Mouse (Mus musculus) ES-Bruce4 (cell line): ENCODE results near the gene Rev3l. TPM values are rescaled to one million over a fixed set of nuclear protein-coding genes. Genes with fewer than 3 reads are reported as not detected.

ENCODE experiments used
- H3K27ac ChIP-seq: 2 replicates; pipeline ENCODE4 v1.5.1; 2012; ENCODE audit warnings: low read length, inconsistent platforms; ENCODE audit not compliant: insufficient read depth
- H3K27me3 ChIP-seq: 2 replicates; pipeline ENCODE4 v1.6.1; 2012; ENCODE audit warnings: mild to moderate bottlenecking, low read length, inconsistent platforms; ENCODE audit not compliant: control insufficient read depth, poor library complexity, insufficient read depth, severe bottlenecking
- H3K36me3 ChIP-seq: 2 replicates; pipeline ENCODE4 v1.6.1; 2012; ENCODE audit warnings: inconsistent platforms, mild to moderate bottlenecking, low read length, moderate library complexity; ENCODE audit not compliant: control insufficient read depth, poor library complexity, insufficient read depth, severe bottlenecking
- H3K4me1 ChIP-seq: one replicate; pipeline ENCODE4 v1.8.1; 2011; ENCODE audit warnings: low read length; ENCODE audit not compliant: control insufficient read depth, insufficient read depth
- H3K4me3 ChIP-seq: 2 replicates; pipeline ENCODE4 v1.5.1; 2011; ENCODE audit warnings: low read depth, mild to moderate bottlenecking, low read length
- H3K9ac ChIP-seq: 2 replicates; pipeline ENCODE4 v1.6.1; 2012; ENCODE audit warnings: low read depth, mild to moderate bottlenecking, inconsistent platforms; ENCODE audit not compliant: poor library complexity, severe bottlenecking
- H3K9me3 ChIP-seq: replicated peaks from 2 replicates; pipeline ENCODE4 v1.6.1; 2012; ENCODE audit warnings: mild to moderate bottlenecking, low read length, inconsistent platforms; ENCODE audit not compliant: control insufficient read depth, poor library complexity, insufficient read depth, severe bottlenecking
- CTCF ChIP-seq: IDR thresholded peaks from one replicate; pipeline ENCODE4 v1.8.1; 2011; ENCODE audit warnings: low read depth, low read length
- EP300 ChIP-seq: IDR thresholded peaks from 2 replicates; pipeline ENCODE4 v1.6.1; 2011; ENCODE audit warnings: low read depth, low read length; ENCODE audit not compliant: insufficient read depth
- POLR2A ChIP-seq: IDR thresholded peaks from one replicate; pipeline ENCODE4 v1.8.1; 2011; ENCODE audit warnings: low read length; ENCODE audit not compliant: insufficient read depth
- polyA plus RNA-seq: library from polyadenylated mRNA; stranded (reverse); fragments of >200 nt; gene quantifications from 2 replicates; pipeline ENCODE4 v1.2.4, GENCODE M21; 2011; ENCODE audit warnings: low read depth; ENCODE audit not compliant: missing spikeins, insufficient read depth, insufficient read length

Gene Rev3l
- polyA plus RNA-seq, 1 experiment: 36.9 TPM

DNA sequence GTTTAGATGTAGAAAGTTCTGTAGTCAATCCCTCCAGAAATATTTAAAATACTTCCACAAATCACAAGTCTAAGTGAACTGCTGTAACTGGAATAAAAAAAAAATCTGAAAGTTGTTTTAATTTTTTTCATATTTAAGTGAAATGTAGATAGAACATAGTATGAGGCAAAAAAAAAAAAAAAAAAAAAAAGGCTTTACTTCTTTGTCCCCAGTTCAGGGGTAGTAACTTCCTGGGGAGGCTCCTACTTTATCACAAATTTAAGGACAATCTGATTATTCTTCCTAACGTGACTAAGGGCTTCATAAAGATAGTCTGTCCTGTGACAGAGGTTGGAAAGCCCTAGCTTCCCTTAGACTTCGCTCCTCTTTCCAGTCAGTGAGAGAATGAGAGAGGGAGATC is 39.8 kb upstream of the Rev3l start:
- Histone ChIP-seq H3K4me3 (no peak overlapping the region), H3K4me1 (no peaks in the 10 kb centered on the region), H3K9me3 (no peaks in the 10 kb centered on the region), H3K9ac (no peak overlapping the region), H3K36me3 (no peaks in the 10 kb centered on the region), H3K27ac (no peak overlapping the region), H3K27me3 (no peaks in the 10 kb centered on the region)
- no peak for TF ChIP-seq EP300
- no peak for TF ChIP-seq POLR2A
- TF ChIP-seq CTCF: no peak

DNA sequence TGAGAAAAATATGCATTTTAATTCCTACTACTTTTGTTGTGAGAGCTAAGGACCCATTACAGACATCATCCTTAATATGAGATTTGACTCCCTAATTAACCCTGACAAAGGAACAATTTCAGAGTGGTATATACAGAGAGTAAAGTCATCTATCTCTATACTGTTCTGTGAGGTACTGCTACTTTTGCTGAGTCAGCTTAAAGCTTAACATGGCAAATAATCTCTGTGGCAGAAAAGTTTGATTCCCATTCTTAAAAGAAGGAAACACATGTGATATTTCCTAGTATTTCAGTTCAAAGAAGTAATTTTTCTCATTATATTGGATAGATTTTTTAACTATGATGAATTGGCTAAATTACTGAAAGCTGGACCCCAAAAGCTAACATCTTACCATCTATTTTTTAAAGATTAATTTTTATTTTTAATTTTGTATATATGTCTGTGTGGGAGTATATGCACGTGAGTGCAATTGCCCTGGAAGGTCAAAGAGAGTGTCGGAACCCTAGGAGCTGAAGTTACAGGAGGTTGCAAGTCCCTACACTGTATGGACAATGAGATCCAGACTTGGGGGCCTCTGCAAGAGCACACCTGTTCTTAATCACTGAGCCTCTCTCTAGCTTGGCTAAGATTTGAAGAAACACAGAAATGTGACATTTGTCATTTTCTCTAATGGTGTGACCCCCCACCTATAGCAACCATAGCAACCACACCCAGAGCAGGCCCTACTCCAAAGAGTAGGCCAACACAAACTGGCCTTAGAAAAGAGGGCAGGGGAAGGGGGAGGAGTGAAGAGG is 24.0 kb upstream of the Rev3l start:
- no peaks in the 10 kb centered on the region for H3K36me3 ChIP-seq
- no peaks in the 10 kb centered on the region for H3K9me3 ChIP-seq
- H3K4me1 ChIP-seq: no peaks in the 10 kb centered on the region
- no peak overlapping the region for H3K4me3 ChIP-seq
- H3K9ac ChIP-seq: no peak overlapping the region
- TF ChIP-seq POLR2A: no peak
- TF ChIP-seq EP300: no peak
- TF ChIP-seq CTCF: no peak
- H3K27ac ChIP-seq: no peak overlapping the region
- no peaks in the 10 kb centered on the region for H3K27me3 ChIP-seq

DNA sequence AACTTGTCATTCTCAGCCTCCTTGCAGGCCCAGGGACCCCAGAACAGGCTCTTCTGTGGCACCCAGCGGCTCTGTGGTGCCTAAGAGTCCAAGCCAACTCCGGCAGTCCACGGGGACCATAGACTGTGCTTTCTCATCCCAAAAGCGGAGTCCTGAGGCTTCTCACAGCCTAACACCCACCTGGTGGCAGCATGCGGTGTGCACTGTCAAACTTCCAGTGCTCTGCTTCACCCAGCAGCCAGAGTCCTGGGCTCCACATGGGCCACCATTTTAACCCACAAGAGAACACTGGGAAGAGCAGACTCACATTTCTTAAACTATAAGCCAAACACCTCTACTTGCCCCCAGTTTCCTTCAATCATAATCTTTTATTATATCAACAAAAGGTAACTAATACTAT is 15.0 kb upstream of the Rev3l start:
- H3K27me3 ChIP-seq: no peaks in the 10 kb centered on the region
- no peaks in the 10 kb centered on the region for H3K36me3 ChIP-seq
- TF ChIP-seq CTCF (no peak), EP300 (no peak), POLR2A (no peak)
- H3K9ac ChIP-seq: no peak overlapping the region
- H3K4me1 ChIP-seq: no peaks in the 10 kb centered on the region
- H3K9me3 ChIP-seq: no peaks in the 10 kb centered on the region
- no peak overlapping the region for H3K4me3 ChIP-seq
- no peak overlapping the region for H3K27ac ChIP-seq

DNA sequence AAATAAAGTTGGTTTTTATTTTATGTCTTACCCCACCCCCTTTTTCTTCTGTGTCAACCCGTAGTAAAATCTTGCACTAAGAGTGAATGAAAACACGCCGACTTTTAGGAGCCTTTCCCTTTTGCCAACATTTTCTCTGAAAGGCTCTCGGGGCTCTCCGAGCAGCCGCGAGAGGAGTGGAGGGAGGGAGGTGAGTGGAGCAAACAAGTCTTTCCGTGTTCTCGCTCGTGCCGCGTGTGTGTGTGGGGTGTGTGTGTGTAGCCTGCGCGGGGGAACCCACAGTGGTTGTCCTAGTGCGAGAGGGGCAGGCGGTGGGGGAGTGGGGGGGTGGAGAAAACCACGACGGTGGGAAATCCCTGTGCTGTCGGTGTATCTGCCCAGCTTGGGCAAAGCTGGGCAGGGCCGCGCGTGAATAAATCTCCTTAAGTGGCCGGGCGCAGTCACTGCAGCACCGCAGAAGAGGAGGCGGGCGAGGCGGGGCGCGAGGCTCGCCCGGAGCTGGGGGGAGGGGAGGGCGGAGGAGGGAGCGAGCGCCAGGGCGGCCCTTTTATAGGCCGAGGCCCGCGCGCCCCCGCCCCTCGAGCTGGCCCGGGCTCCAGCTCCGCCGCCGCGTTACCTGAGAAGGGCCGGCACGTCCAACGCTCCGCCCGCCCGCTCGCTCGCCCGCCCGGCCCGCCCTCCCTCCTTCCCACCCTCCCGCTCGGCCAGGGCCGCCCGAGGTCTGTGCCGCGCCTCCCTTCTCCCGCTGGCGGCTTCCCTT is 762 bp upstream of the Rev3l start:
- peak overlapping the region; percentile 92 for H3K4me3 ChIP-seq
- H3K27me3 ChIP-seq: no peaks in the 10 kb centered on the region
- peak overlapping the region; percentile 97 for H3K9ac ChIP-seq
- H3K27ac ChIP-seq: peak overlapping the region; percentile 79
- H3K36me3 ChIP-seq: no peaks in the 10 kb centered on the region
- H3K4me1 ChIP-seq: peaks cover 2% of the 10 kb centered on the region
- H3K9me3 ChIP-seq: peaks cover 5% of the 10 kb centered on the region; the same call in 1 of the 2 replicates
- no peak for TF ChIP-seq CTCF
- no peak for TF ChIP-seq EP300
- no peak for TF ChIP-seq POLR2A

DNA sequence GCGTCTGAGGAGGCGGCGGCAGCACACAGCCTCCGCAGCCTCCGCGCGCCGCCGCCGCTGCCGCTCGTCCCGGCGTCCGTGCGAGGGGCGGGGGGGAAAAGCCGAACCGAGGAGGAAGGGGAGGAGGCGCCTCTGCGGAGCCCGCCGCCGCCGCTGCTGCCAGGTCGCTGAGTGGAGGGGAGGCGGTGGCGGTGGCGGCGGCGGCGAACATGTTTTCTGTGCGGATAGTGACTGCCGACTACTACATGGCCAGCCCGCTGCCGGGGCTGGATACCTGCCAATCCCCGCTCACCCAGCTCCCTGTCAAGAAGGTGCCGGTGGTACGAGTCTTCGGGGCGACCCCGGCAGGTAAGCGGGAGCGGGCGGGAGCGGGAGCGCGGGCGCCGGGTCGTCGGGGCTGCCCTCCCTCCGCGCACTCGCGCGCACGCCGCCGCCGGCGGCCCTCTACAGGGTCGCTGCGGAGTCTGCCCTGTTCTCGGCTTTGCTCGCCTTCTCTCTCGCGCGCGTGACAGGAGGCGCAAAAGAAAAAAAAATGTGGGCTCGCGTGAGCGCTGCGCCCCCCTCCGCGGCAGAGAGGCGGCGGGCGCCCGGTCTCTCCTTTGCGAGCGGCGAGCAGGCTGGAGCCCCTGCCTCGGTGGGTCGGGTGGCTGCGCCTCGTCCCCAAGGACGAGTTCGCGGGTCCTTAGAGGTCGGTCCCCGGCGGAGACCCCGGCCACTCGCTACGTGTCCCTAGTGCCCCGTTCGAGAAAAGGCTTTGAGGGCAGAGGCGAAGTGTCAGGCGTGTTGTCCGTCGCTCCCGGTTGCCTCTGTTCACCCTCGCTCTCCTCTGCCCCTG is 565 bp downstream of the Rev3l start:
- TF ChIP-seq EP300 (no peak), POLR2A (no peak), CTCF (no peak)
- H3K36me3 ChIP-seq: no peaks in the 10 kb centered on the region
- H3K27me3 ChIP-seq: no peaks in the 10 kb centered on the region
- H3K9ac ChIP-seq: peak overlapping the region; percentile 97
- peak overlapping the region; percentile 71 for H3K27ac ChIP-seq
- H3K4me1 ChIP-seq: peaks cover 2% of the 10 kb centered on the region
- peaks cover 5% of the 10 kb centered on the region; the same call in 1 of the 2 replicates for H3K9me3 ChIP-seq
- peak overlapping the region; percentile 77 for H3K4me3 ChIP-seq
